Mouse (Mus musculus): ENCODE measurements around the gene Plekhm3. TPM values are rescaled to one million over a fixed set of nuclear protein-coding genes. Genes with fewer than 3 reads are reported as not detected.

Gene Plekhm3
- total RNA-seq, 2 experiments from 2014 or later: 25.0 to 29.3 TPM

DNA sequence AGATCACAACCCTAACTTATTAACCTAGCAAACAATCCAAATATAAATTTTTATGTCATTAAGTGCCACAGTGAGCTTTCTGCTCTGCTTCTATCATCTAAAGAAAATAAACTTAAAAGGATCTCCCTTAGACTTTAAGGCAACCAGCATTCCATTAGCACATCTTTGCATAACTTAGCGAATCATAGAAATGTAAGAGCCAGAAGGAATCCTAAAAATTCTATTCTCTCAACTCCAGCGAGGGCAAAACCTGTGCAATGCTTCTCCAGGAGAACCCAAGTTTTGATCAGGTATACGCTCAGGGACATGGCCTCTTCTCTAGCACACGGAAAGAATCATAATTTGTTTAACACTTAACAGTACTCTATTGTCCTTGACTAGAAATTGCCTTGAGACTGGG, 27.0 kb downstream of the Plekhm3 start:
- DNase-seq (ENCODE audit: low spot score in 2 of 2): no peak

DNA sequence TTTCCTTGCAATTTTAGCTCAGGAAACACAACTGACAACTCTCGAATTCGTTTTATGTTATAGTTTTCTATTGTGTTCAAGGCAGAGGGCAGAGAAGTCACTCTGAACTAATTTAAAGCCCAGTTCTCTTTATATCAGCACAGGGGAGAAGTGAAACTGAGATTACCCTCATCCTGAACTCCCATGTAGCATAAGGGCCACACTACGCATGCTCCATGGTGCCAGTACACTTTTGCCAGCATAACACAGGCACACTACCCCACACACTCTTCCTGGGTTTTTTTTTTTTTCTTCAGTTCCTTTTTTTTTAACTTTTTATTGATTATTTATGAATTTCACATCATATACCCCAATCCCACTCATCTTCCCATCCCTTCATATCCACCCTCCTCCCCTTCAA, 28.1 kb downstream of the Plekhm3 start:
- DNase-seq (ENCODE audit: low spot score in 2 of 2): no peak

DNA sequence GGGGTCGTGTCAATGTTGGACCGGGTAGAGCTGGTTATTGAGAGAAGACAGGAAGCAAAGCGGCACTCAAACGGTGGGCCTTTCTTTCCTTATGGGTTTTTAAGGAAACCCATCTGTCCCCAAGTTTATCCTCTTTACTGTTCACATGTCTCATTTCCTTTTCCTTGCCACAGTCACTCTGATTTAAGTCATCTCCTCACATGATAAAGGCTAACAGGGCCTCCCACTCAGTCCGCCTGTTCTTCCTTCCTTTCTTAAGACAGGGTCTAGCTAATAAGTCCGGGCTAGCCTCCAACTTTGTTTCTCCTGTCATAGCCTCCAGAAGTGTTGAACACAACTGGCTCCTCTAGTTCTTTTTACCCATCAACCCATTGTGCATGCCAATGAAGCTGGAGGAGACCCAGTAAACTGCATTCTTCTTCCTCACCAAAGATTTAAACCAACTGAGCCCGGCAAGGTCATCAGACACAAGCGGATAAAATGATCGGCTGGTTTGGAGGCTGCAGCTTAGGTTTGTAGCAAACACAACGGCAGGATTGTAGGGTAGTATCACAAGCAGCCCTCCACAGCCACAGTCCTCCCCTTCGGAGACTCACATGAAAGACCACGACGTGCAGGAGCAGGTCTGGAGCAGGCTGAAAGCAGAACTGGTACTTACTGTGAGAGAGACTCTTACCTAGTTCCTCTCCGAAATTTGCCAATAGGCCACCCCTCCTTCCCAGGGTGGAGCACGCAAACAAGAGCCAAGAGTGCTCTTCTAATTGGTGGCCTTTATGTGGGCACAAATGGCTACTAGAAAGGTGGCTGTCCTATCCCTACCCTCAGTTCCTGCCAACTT, 29.0 kb downstream of the Plekhm3 start:
- DNase-seq (ENCODE audit: low spot score in 2 of 2): no peak

DNA sequence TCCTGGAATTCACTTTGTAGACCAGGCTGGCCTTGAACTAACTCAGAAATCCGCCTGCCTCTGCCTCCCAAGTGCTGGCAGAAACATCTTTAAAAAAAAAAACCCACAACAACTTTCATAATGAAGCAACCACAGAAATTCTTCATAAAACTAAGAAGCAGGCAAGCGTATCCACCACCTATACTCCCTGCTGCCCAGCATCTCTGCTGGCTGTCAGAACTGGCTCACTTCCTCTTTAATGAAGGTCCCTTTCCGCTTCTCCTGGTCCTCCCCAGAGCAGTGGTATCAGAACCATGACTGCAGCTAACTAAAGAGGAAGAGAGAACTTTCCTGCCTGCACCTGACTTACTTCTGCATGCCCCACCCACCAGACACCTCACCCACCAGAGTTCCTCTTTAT, 31.0 kb downstream of the Plekhm3 start:
- DNase-seq (ENCODE audit: low spot score in 2 of 2): no peak

DNA sequence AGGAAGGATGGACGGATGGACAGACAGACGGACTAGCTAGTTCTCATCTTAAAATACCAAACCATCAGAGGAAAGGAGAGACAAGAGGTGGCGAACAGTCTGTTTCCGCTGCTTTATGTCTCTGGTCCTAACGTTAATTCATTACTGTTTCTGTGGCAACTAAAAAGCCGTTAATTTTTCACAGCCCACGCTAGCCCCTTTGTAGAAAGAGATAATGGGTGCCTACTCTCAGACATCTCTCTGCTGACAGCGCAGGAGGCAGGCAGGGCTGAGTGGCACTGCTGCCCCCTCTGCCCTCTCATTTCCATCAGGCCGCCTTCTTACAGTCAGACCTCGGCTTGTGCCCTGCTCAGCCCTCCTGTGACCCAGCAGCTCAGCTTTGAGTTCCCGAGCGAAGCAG, 32.3 kb downstream of the Plekhm3 start:
- DNase-seq (ENCODE audit: low spot score in 2 of 2): no peak

DNA sequence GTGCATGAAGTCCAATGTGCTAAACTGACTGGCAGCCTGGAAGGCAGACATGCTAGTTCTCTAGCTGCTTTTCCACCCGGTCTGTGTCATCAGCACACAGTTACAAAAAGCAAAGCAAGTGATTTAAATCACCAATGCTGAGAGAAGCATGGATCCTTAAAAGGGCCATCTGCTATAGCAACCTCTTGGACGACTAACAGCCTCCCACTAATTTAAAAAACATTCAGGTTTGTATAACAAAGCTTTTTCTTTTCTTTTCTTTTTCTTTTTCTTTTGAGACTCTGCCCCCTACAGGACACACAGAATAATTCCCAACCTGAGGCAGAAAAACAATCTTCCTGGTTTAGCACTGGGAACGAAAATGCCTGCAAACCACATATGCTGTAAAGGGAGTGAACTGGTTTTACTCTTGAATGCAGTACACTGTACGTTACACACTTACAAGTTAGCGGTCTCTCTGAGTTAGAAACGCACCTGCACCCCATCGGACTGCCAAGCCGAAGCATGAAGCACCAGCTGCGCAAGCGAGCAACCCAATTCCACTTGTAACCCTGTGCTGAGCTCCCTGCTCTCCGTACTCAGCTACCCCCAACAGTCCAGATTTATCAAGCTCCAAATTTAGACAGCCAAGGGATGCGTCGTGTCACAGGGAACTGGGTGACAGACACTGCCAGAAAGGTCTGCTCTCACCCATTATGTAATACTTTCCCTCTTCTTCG, 37.7 kb downstream of the Plekhm3 start:
- DNase-seq (ENCODE audit: low spot score in 2 of 2): peak; percentile 53 to 76

DNA sequence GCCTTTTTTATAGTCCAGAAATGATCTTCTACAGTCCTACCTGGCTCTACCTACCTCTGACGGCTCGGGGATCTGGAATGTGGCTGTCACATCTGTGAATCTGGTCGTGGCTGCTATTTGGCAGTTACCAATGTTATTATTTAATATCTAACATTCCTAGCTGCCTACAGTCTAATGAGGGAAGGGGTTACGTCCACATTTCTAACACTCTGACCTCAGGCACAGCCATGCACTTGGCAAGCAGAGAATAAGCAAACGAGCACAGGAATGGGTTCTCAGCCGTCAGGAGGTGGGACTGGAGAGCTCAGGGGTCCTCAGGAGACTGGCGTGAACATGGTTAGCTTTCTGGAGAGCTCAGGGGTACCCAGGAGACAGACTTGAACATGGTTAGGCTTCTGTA, 38.7 kb downstream of the Plekhm3 start:
- DNase-seq (ENCODE audit: low spot score in 2 of 2): no peak

DNA sequence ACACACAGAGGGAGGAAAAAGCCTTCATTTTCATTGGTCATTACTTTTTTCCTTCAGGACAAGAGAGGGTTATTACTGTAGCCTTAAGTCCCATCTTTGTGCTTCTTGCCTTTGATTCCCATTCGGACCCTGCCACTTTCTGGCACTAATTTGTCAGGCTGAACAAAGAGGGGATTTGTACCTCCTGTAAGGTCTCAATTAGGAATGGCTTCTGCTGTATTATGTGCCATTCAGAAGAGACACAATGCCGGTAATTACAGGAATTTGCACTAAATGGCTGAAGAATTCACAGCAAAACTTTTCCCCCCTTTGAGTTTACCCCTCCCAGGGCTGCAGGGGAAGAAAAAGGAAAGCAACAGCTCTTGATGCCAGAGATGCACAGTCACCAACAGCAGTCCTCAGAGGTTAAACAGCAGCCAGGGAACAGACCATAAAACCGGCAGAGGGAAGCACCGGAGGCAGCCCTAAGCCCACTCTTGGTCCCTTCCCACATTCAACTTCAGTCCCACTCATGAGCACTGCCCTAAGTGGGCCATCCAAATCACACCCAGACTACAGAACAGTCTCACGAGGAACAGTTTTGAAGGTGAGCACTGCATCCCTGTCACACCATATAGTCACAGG, 39.6 kb downstream of the Plekhm3 start:
- DNase-seq (ENCODE audit: low spot score in 2 of 2): no peak

DNA sequence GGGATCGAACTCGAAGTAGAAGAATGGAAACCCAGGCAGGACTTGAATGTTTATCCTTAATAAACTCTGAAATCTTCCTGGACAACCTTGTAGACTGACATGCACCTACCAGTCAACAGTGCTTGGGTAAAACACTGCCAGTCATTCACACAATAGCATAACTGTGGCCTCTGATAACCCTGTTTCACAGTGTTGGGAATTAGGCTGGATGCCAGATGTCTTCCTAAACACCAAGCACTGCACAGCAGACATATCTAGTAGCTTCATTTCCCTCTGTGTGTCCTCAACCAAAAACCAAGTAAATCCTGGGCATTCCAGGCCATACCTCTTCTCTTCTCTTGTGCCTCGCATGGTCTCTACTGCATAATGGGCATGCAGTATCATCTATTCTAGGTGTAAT, 42.3 kb downstream of the Plekhm3 start:
- no peak for DNase-seq (ENCODE audit: low spot score in 2 of 2)

DNA sequence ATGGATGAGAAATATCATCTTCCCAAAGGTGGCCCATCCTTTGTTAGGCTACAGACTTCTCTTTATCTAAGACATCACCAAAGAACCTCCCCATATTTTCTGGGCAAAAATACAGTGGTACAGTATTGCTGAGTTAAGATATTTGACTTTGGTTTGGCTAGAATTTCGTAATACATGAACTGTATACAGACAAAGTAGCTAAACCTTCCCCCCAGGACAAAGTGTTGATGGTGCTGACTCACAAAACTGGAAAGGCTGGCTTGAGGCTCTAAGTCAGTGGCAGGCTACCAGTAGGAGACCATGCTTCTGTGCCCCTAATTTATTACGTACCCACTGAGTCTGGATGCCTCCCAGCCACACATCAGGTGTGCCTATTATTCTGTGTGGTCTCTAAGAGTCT, 48.9 kb downstream of the Plekhm3 start:
- DNase-seq (ENCODE audit: low spot score in 2 of 2): no peak

DNA sequence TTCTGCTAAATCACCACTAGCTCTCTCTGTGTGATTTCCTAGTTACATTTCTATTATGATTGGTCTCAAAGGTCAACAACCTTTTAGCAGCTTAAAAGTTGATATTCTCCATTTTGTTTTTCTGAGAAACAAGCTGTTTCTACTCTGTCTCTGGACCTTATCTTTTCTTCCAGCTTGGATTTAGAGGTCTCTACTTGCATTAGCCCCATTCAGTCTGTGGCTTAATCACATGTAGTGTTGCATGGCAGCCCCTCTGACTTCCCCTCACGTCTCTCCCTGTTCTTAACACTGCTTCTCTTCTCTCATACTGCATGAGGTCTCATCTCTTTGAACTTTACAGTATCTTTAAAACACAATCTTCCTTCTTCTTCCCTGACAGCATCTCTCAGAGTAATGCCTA, 50.4 kb downstream of the Plekhm3 start:
- no peak for DNase-seq (ENCODE audit: low spot score in 2 of 2)

DNA sequence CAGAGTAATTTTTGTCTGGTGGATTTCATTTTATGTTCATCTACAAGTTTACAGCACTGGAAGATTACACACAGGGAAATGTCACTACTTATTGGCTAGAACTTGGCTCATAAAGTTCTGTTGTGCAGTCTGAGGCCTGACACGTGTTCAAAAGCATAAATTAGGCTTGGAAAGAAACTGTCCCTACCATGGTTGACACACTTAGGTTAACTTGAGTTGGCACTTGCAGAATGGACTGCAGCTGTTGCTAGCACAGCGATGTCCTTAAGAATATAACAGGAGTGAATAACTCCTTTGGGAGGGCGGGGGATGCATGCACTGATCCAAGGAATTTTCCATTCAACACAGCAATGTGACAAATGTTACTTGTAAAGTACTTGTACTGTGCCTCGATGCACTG, 53.2 kb downstream of the Plekhm3 start:
- DNase-seq (ENCODE audit: low spot score in 2 of 2): no peak

DNA sequence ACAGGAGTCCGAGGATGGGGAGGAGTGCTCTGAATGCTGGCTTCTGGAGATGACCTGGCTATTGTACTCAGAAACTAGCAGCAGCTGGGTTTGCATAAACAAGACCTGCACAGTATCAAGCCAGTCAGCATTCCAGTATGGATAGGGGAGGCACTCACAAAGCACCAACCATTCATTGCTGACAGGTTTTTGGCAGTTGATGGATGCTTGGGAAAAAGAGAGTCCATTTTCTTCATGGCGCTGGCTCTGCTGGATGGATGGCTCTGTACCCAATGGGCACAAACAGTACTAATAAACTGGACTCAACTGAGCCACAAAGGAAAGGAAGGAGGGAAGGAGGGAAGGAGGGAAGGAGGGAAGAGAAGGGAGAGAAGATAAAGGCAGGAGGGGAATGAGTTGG, 53.8 kb downstream of the Plekhm3 start:
- no peak for DNase-seq (ENCODE audit: low spot score in 2 of 2)

DNA sequence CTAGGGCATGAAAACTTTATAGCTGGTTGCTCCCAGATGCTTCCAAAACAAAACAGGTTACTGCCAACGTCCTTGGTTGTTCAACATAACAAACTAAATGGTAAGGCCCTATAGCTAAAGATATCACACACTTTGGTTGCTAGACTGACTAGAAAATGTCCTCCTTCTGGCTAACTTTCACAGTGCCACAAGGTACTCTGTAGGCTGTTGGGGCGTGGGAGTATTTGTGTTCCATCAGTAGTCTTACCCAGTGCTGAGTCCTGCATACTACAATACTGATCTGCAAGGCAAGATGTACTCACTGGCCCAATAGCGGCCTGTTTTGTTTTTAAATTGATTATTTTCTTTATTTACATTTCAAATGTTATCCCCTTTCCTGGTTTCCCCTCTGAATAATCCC, 56.9 kb downstream of the Plekhm3 start:
- DNase-seq (ENCODE audit: low spot score in 2 of 2): no peak

DNA sequence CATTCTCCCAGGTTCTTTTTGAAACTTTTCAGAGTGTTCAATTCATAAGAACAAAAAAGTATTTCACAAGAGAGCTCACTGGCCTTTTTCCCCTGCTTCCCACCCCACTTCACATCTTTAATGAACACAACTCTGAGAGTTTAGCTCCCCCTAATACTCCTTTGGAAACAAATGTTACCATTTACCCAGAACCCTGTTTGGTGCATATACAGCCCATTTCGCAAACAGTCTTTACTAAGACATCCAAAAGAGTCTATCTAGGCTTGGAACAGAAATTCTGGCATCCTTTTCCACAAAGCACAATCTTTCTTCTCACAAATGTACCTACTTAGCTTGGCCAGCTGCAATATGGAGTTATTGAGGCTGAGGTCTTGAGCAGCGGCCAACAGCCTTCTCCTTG, 59.1 kb downstream of the Plekhm3 start:
- DNase-seq (ENCODE audit: low spot score in 2 of 2): no peak

DNA sequence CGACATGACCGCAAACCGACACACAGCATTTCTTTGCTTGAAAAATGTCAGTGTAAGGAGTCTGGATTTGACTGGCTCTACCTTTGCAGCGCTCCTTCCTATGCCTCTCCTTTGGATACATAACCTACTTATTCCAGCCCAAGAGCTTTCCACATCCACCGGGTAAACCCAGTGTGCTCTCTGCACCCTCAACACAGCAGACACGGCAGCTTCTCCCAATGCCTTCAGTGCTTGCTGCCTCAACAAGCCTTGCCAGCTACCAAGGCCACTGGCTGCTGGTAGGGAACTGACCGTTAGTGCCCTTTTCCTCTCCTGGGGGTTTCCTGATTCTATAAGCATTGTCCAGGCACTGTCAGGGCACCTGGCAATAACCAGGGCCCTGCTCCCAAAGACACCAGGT, 62.8 kb downstream of the Plekhm3 start:
- DNase-seq (ENCODE audit: low spot score in 2 of 2): no peak

DNA sequence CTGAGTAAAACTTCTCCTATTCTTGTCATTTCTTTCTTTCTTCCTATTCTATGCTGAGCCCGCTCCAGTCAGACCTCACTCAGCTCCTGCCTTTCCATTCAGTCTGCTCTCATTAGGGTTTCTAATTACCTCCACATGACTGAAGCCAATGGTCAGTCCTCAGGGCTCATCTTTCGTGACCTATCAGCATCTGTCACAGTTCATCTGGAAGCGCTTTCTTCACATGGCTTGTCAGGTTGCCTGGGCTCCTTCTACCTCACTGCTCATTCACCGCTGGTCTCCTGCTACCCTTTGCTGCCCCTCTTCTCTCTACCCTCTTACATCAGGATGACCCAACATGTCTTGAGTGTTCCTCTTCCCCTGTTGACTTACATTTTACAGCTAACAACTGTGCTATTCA, 65.3 kb downstream of the Plekhm3 start:
- DNase-seq (ENCODE audit: low spot score in 2 of 2): no peak

DNA sequence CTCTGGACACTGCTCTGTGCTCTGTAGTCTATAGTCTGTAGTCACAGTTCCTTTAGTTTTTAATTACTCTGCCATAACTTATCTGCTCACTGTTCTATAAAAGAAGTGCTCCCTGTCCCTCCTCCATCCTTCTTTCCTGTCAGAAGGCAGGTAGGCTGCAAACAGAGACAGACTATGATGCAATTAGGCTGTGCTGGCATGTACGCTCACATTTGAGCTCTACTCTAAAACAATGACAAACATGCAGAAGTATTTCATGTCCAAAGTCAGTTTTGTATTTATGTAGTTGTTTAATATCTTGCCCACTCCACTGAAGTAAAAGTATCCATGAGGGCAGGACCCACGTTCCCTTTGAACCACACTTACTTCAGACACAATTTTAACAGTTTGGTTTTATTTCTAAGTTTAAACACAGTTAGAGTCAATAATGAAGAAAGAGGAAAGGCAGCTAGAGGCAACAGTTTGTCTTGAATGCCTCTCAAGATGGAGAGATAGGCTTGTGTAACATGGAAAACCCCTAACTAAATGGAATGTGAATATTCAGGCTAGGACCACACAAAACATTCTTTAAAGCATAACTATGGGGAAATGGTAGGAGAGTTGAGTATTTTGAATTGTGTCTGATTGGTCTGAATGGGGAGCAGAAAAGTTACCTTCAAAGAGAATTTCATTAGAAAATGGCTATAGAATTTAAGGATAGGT, 69.0 kb downstream of the Plekhm3 start:
- no peak for DNase-seq (ENCODE audit: low spot score in 2 of 2)

DNA sequence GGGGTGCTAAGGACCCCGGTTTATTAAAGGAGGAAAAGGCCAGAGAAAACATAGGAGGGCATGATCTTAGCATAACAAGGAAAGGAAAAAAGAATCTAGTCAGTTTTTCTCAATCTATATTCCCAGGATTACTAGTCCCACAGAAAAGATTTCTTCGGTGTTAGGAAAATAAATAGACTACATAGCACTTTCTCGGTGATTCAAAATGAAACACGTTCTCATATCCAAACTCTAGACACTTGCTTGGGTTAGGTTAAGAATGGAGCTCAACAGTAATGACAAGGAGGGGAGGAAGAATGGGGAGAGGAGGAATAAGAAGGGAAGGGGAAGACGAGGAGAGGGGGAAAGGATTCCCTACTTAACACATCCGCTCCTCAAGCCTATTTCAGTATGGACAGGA, 69.9 kb downstream of the Plekhm3 start:
- no peak for DNase-seq (ENCODE audit: low spot score in 2 of 2)

DNA sequence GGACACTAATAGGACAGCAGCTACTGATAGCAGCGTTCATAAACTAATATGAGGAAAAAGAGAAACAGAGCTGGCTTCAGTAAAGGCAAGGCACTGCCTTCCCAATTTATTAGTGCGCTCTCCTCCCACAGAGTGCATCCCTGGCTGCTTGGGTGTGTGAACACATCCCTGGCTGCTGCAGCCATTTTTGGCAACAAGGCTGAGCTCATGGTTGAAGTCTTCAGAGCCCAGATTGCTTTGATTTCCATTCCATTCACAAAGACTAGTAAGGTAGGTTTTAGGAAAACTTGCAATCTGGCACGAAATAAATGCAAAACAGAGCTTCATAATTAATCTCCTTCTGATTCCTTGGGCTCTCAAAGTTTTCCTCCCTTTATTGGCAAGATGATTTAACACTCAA, 71.3 kb downstream of the Plekhm3 start:
- peak in 1 of 2 experiments; percentile 44 for DNase-seq (ENCODE audit: low spot score in 2 of 2)

DNA sequence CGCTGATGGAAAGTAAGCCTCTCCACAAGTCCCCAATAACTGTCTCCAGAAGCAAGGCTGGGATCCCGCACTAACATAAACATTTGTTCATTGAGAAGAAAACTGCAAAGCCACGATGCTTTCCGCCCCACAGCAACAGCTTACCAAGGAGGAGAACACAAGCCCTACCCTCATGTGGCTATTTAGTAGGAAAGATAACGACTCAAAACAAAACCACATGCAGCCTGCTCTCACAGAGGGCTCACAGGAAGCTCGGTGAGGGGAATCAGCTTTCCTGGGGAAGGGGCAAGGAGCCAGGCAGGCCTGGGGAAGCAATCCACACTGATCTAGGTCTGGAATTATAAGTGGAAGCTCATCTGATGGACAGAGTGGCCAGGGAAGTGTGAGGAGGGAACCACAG, 72.6 kb downstream of the Plekhm3 start:
- no peak for DNase-seq (ENCODE audit: low spot score in 2 of 2)

DNA sequence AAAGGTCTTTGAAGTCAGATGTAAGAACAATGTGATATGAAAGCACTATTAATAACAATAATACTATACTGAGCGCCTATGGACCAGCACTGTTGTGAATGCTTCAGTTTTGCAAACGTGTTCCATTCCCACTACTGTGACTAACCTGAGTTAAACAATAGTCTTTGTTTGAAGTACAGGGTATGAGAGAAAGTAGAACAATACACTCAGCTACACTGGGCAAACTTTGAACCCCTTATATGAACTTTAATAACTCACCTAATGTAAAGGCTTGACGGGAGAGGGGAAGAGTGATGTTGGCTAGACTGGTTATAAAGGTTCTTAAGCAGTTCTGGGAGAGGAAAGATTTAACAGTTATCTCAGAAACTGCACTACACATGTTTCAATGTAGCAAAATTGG, 76.0 kb downstream of the Plekhm3 start:
- DNase-seq (ENCODE audit: low spot score in 2 of 2): no peak

All from layer of hippocampus, postnatal 14 days (tissue).